Mouse (Mus musculus): Measurements from ENCODE around the gene 2410002F23Rik.
"Not testable (repeated sequence)": the region's sequence is repeated elsewhere in the genome, so short reads cannot be mapped to it uniquely, and the experiment has no call there.

Gene 2410002F23Rik

DNA sequence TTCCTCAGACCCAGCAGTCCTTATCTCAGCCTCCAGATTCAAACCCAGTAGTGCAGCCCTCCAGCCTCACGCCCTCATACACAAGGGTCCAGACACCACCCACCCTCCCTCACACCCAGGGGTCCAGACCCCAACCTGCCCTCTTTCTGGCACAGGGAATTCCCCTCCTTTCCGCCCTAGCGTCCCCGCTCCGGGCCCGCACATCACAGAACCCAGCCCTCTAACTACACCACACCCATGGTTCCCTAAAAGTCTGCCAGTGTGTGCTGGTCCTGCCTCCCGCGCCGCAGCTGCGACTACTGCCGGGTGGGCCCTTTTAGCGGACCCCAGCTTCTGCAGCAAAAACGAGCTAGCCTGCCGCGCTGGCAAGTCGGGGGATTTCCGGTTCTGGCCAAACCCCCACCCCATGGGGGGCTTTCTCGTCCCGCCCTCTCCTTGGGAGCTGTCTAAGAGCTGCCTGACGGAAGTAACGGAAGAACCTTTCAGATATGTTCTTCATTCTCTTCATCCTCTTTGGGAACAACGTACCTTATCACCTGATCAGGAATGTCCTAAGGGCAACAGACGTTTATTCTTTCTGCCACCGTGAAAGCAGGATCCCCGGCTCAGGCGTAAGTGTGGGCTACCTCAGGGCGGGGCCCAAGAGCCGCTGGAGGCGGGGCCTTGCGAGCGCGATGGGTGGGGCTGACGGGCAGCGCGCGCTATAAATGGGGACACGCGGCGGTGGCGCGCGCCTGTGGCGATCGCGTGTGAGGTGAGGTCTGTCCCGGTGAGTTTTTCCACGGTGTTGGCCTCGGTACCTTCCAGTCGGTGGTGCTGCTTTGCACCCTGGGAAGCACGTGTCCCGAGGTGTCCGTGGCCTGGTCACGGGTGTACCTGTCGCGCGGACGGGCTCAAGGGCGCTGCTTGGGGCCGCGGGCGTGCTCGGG, at the start of gene 2410002F23Rik, which contains the start of gene 1700028J19Rik:
2410002F23Rik (plus strand) TSS at position 668 of the 929 bp plus-strand sequence.
1700028J19Rik (minus strand) TSS at position 641 of the 929 bp plus-strand sequence.
- peak; percentile 87 to 93 for DNase-seq (ENCODE audit: low spot score in 2 of 2)

DNA sequence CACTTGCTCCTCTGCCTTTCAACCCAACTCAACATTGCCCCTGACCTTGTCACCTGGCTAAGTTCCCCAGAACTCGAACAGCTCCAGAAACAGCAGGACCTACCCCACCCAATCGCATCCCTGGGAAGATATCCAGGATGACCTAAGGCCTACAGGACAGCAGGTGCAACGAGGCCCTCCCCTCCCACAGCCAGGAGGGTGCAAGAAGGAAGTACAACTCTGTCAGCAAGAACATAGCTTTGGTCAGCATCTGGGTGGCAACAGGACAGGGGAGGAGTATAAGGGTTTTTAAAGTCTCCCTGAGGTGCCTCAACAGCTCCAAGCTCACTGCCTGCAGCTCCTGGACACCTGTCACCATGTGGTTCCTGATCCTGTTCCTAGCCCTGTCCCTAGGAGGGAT, 48.6 kb upstream of the 2410002F23Rik start, which contains the start of gene Klk1b3:
Klk1b3 (plus strand) TSS at position 301 of the 400 bp plus-strand sequence.
- DNase-seq (ENCODE audit: low spot score in 2 of 2): no peak

DNA sequence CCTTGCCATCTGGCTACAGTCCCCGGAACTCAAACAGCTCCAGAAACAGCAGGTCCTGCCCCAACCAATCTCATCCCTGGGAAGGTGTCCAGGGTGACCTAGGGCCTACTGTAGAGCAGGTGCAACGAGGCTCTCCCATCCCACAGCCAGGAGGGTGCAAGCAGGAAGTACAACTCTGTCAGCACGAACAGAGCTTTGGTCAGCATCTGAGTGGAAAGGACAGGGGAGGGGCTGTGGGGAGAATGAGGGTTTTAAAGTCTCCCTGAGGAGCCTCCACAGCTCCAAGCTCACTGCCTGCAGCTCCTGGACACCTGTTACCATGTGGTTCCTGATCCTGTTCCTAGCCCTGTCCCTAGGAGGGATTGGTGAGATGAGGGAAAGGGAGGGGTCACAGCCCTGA, 39.4 kb upstream of the 2410002F23Rik start, which contains the start of gene Klk1b4:
Klk1b4 (plus strand) TSS at position 301 of the 400 bp plus-strand sequence.
- not testable (repeated sequence) for DNase-seq (ENCODE audit: low spot score in 2 of 2)

DNA sequence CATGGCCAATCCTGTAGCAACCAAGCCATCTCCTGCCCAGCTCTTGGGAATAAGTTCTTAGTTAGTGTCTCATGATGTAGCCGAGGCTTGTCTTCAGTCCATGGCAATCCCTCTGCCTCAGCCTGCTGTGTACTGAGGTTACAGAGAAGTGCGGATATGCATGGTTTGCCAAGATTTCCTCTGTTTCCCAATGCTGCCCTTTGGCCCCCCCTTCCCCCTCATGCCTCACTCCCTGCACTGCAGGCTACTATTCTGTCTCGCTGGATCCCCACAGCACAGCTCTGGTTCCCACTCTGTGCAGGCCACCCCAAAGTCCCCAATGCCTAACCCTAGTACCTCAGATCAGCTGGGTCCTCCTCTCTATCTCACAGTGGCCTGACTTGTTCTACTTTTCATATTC, 38.2 kb upstream of the 2410002F23Rik start:
- no peak for DNase-seq (ENCODE audit: low spot score in 2 of 2)

GRCm38 (mm10) chr7:44215645-44216044, 30.9 kb upstream of the 2410002F23Rik start, which contains the start of gene Klk1b5:
Klk1b5 (plus strand) TSS chr7:44215945.
- no peak for DNase-seq (ENCODE audit: low spot score in 2 of 2)

- not testable (repeated sequence) for DNase-seq (ENCODE audit: low spot score in 2 of 2)
These were observed 24.9 kb upstream of the 2410002F23Rik start for GRCm38 (mm10) chr7:44221601-44222000.

DNA sequence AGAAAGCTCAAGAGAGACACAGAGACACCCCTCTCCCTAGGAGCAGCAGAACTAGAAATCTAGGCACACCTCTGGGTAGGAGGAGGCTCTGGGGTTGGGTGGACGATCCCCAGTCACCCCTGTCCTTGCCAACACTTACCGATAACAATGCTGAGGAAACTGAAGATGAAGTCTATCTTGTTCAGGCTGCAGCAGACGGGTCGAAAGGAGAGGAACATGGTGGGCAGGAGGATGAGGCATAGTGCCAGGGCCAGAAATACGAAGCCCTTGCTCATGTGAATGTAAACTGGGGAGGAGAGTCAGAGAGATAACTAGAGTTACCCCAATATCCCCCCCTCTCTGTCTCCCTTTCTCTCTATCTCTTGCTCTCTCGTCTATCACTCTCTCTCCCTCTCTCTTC, 24.2 kb upstream of the 2410002F23Rik start:
- DNase-seq (ENCODE audit: low spot score in 2 of 2): not testable (repeated sequence)

DNA sequence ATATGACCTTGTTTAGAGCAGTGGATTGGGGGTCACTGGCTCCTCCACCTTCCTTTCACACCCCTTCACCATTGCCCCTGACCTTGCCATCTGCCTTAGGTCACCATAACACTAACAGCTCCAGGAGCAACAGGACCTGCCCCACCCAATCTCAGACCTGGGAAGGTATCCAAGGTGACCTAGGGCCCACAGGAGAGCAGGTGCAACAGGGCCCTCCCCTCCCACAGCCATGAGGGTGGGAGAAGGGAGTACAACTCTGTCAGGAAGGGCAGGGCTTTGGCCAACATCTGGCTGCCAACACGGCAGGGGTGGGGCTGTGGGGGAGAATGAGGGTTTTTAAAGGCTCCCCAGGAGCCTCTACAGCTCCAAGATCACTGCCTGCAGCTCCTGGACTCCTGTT, 21.4 kb upstream of the 2410002F23Rik start, which contains the start of gene Klk1:
Klk1 (plus strand) TSS at position 285 of the 400 bp plus-strand sequence.
- no peak for DNase-seq (ENCODE audit: low spot score in 2 of 2)

DNA sequence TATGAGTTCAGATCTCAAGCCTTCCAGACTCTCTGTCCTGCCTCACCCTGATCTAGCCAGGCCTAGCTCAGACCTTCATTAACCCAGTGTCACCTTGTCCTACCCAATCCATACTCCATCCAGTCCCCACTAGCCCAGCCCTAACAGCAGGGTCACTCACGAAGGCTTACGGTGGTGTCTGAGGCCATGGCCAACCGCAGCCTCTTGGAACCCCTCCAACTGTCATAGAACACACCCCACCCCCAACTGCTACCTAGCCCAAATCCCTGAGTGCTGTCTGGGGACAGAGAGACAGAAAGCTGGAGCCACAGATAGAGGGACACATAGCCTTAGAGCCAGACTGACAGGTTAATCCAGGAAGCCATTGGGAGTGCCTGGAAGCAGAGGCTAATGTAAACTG, 10.6 kb upstream of the 2410002F23Rik start, which contains the start of gene Gm36864:
Gm36864 (plus strand) TSS at position 269 of the 400 bp plus-strand sequence.
- no peak for DNase-seq (ENCODE audit: low spot score in 2 of 2)

DNA sequence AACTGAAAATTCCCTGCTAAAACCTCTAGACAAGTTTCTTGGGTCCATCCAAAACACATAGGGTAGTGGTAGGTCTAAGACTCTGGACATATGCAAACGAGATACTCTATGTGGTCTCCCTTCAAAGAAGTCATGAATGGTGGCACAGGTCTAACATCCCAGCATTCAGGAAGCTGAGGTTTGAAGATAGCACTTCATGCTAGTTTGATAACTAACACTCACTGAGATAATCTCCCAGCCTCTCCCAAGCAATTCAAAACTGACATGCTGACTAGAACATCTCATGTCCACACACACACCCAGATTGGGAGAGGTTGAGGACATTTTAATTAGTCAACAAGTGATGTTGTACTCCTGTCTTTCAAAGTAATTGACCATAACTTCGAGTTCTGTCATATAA, 6.6 kb upstream of the 2410002F23Rik start:
- no peak for DNase-seq (ENCODE audit: low spot score in 2 of 2)

GRCm38 (mm10) chr7:44240712-44241111, 5.8 kb upstream of the 2410002F23Rik start:
- DNase-seq (ENCODE audit: low spot score in 2 of 2): no peak

DNA sequence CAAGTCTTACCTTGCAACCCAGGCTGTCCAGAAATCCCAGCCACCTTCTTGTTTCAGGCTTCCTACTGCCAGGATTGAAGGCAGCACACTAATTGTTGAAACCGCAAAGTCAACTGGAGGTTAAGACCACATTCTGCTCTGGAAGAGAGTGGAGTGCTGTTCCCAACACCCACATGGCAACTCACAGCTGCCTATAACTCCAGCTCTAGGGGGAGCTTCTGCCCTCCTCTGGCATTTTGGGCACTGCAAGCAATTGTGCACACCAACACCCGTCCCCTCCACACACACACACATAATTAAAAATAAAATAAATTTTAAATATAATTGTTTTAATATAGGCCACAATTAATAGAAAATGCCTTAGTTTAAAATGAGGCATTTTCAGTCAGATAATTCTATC, 5.4 kb upstream of the 2410002F23Rik start:
- no peak for DNase-seq (ENCODE audit: low spot score in 2 of 2)

- DNase-seq (ENCODE audit: low spot score in 2 of 2): no peak
These were observed 2.4 kb upstream of the 2410002F23Rik start for GRCm38 (mm10) chr7:44244080-44244479.

- DNase-seq (ENCODE audit: low spot score in 2 of 2): peak; percentile 71 to 76
These were observed 505 bp downstream of the 2410002F23Rik start for GRCm38 (mm10) chr7:44246984-44247470.

- no peak for DNase-seq (ENCODE audit: low spot score in 2 of 2)
These were observed 1.4 kb downstream of the 2410002F23Rik start for GRCm38 (mm10) chr7:44247971-44248370.

DNA sequence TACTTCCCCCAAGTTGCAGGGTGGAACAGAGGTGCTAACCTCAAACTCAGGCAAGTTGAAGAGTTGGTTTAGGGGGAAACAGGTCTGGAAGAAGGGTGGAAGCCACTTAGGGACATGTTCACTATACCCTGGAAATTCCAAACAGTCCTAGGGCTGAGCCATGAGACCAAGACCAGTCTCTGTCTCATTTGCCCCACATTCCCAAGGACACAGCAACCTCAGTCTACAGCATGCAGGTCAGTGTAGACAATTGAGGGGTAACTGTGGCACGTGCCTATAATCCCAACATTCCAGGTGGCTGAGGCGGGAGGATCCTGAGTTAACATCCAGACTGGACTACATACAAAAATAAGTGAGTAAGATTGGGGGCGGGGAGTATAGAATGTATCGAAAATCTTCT, 2.7 kb downstream of the 2410002F23Rik start:
- no peak for DNase-seq (ENCODE audit: low spot score in 2 of 2)

- not testable (repeated sequence) for DNase-seq (ENCODE audit: low spot score in 2 of 2)
These were observed 4.3 kb downstream of the 2410002F23Rik start for GRCm38 (mm10) chr7:44250732-44251275.

DNA sequence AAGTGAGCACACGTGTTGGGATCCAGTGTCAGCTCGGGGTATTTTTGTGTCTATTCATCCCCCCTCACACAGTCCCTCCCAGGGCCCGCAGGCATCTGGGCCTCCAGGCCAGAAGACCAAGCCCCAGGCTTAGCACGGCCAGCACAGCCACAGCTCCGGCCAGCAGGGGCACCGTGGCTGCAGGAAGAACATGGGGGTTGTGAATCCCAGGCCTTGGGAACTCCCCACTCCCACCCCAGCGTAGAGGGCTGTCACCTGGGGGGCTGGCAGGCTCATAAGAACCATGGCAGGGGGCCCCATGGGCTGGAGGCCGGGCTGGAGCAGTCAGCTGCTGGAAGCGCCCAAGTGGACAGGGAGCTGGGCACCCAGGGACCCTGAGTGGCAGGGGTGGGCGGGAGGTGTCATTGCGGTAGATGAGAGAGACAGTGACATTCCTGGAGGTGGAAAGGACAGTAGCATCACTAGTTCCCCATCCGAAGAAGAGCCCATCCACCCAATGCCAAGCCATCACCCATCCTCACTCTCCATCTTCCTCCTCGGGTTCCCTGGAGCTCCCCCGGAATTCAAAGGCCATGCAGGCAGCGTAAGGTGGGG, 6.6 kb downstream of the 2410002F23Rik start:
- DNase-seq (ENCODE audit: low spot score in 2 of 2): no peak

GRCm38 (mm10) chr7:44254930-44255329, 8.4 kb downstream of the 2410002F23Rik start:
- no peak for DNase-seq (ENCODE audit: low spot score in 2 of 2)

GRCm38 (mm10) chr7:44257278-44257677, 10.8 kb downstream of the 2410002F23Rik start, which contains the start of gene Acp4:
Acp4 (minus strand) TSS chr7:44257378.
- DNase-seq (ENCODE audit: low spot score in 2 of 2): no peak

GRCm38 (mm10) chr7:44260410-44260809, 13.9 kb downstream of the 2410002F23Rik start:
- DNase-seq (ENCODE audit: low spot score in 2 of 2): no peak

- no peak for DNase-seq (ENCODE audit: low spot score in 2 of 2)
These were observed 14.6 kb downstream of the 2410002F23Rik start, which contains the start of gene Gm15517 for GRCm38 (mm10) chr7:44261147-44261546. Gm15517 (plus strand) TSS chr7:44261447.
